ENCODE assay signal across 25 mouse cellular contexts in the genomic region with DNA sequence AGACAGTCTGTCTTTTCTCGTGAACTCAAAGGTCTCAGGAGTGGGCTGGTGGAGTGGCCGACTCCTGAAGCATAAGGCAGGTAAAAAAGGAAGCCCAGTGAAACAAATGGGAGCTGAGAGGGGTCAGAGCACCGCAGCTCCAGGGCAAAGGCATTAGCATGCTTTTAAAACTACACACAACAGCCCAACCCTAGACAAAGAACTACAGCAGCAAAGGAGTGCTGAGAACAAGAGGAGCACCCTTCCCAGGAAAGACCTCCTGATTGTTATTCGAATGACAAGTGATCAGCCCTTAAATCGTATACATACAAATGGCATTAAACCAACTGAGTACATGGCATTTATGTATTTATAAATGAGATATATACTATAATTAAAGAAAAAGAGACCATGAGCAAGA.
"Had no signal": no experiment of that assay in that cellular context is flagged by ENCODE, and none has a peak within 500 bp of the region (broad histone marks: within the 10 kb centered on the region; RNA-seq: fewer than 3 reads in every experiment).

No protein-coding gene starts in this region.

- H3K9ac ChIP-seq: heart, embryonic 13.5 days; heart, embryonic 15.5 days; hindbrain, embryonic 13.5 days; hindbrain, embryonic 15.5 days; kidney, embryonic 15.5 days; limb, embryonic 13.5 days; limb, embryonic 15.5 days; liver, embryonic 12.5 days; liver, embryonic 14.5 days had no signal

- H3K4me3 ChIP-seq: gastrocnemius, adult 2 months; heart, embryonic 13.5 days; heart, embryonic 15.5 days; hindbrain, embryonic 13.5 days; hindbrain, embryonic 15.5 days; kidney, embryonic 15.5 days; limb, embryonic 13.5 days; limb, embryonic 15.5 days; liver, embryonic 12.5 days had no signal

- H3K9me3 ChIP-seq: heart, embryonic 13.5 days; heart, embryonic 15.5 days; hindbrain, embryonic 13.5 days; hindbrain, embryonic 15.5 days; kidney, embryonic 15.5 days; limb, embryonic 13.5 days; limb, embryonic 15.5 days; liver, embryonic 12.5 days had no signal

- H3K4me1 ChIP-seq: heart, embryonic 13.5 days; heart, embryonic 15.5 days; hindbrain, embryonic 15.5 days; kidney, embryonic 15.5 days; limb, embryonic 13.5 days; limb, embryonic 15.5 days; liver, embryonic 12.5 days had no signal

- H3K36me3 ChIP-seq: heart, embryonic 13.5 days; heart, embryonic 15.5 days; hindbrain, embryonic 13.5 days; hindbrain, embryonic 15.5 days; kidney, embryonic 15.5 days; limb, embryonic 13.5 days; limb, embryonic 15.5 days; liver, embryonic 12.5 days had no signal

- DNase-seq: gastrocnemius, adult 2 months; gastrocnemius, postnatal 10 days; gastrocnemius, postnatal 25 days; heart, adult 18-20 months; heart, postnatal 14 days; heart, postnatal 36 days; kidney, adult 11 months; kidney, adult 2 months; kidney, adult 9 months; kidney, postnatal 14 days; kidney, postnatal 36 days; layer of hippocampus, adult 9-11 months; layer of hippocampus, postnatal 36 days; left cerebral cortex, postnatal 4 days had no signal

- H3K27me3 ChIP-seq: heart, embryonic 13.5 days; heart, embryonic 15.5 days; hindbrain, embryonic 13.5 days; hindbrain, embryonic 15.5 days; kidney, embryonic 15.5 days; limb, embryonic 13.5 days; limb, embryonic 15.5 days; liver, embryonic 12.5 days had no signal

- H3K27ac ChIP-seq: gastrocnemius, adult 2 months; heart, embryonic 13.5 days; heart, embryonic 15.5 days; hindbrain, embryonic 13.5 days; hindbrain, embryonic 15.5 days; hindbrain, postnatal 0 days; kidney, embryonic 15.5 days; kidney, postnatal 0 days; limb, embryonic 13.5 days; limb, embryonic 15.5 days; liver, embryonic 12.5 days; liver, embryonic 14.5 days had no signal
